Mouse (Mus musculus) hindbrain, embryonic 14.5 days (tissue): ENCODE measurements at regions not wholly inside any gene's neighbourhood (a gene's known extent, or its start where the extent isn't known, plus 50 kb on each side); places are given as distances from the start of the nearest gene placed in this dataset.

Experiments
- ATAC-seq: fragments of 200-750 bp; cut with Nextera tagmentation; 2 replicates; pipeline ENCODE4 v1.8.0; 2017; ENCODE audit warnings: moderate number of reproducible peaks, mild to moderate bottlenecking, moderate TSS enrichment, moderate library complexity; ENCODE audit not compliant: low FRiP score
- DNase-seq: peaks from one replicate; pipeline ENCODE4 v3.0.0-alpha.2; 2015; ENCODE audit warnings: low spot score
- H3K27ac ChIP-seq: fragments of 300-500 bp; sonication (generic); 2 replicates; pipeline ENCODE4 v1.5.1; 2014; ENCODE audit warnings: mild to moderate bottlenecking, moderate library complexity
- H3K27me3 ChIP-seq: fragments of 300-500 bp; sonication (generic); 2 replicates; pipeline ENCODE4 v1.6.1; 2014; ENCODE audit warnings: mild to moderate bottlenecking, low read length, mixed read lengths; ENCODE audit not compliant: control insufficient read depth, insufficient read depth
- H3K36me3 ChIP-seq: fragments of 300-500 bp; sonication (generic); replicated peaks from 2 replicates; pipeline ENCODE4 v1.6.1; 2014; ENCODE audit not compliant: control insufficient read depth, insufficient read depth
- H3K4me1 ChIP-seq: fragments of 300-500 bp; sonication (generic); replicated peaks from 2 replicates; pipeline ENCODE4 v1.6.1; 2014; ENCODE audit warnings: antibody characterized with exemption, low read length, mixed read lengths; ENCODE audit not compliant: control insufficient read depth, insufficient read depth
- H3K4me2 ChIP-seq: fragments of 300-500 bp; sonication (generic); replicated peaks from 2 replicates; pipeline ENCODE4 v1.6.1; 2014; ENCODE audit warnings: mild to moderate bottlenecking, moderate library complexity
- H3K4me3 ChIP-seq: fragments of 300-500 bp; sonication (generic); replicated peaks from 2 replicates; pipeline ENCODE4 v1.5.1; 2014; ENCODE audit warnings: mild to moderate bottlenecking, low read length
- H3K9ac ChIP-seq: fragments of 300-500 bp; sonication (generic); 2 replicates; pipeline ENCODE4 v1.6.1; 2014
- H3K9me3 ChIP-seq: fragments of 300-500 bp; sonication (generic); 2 replicates; pipeline ENCODE4 v1.6.1; 2016; ENCODE audit warnings: low read length; ENCODE audit not compliant: control insufficient read depth
- WGBS: fragments of 180-500 bp; shearing (Covaris S2); extraction: QIAGEN DNeasy Blood & Tissue Kit; methylation state at CpG from one replicate; pipeline ENCODE4 v1.1.7; 2014; 5-methylcytosine and 5-hydroxymethylcytosine counted together

DNA sequence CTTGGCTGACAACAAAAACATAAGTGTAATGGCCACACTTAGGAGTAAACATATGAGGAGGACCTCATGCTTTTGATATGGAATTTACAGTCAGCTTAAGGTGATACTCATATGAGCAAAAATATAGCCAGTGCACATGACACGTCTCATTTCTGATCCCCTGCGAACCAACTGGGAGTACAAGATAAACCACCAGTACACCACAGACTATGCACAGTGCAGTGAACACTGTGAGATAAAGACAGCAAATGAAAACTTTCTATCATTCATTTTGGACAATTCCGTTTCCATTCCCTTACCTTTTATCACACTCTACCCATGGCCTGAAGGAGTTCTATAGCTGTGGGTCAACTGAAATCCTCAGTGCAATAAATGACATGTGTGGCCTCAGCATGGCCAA is 1097.1 kb downstream of the Agbl1 start:
- no peak for ATAC-seq
- Histone ChIP-seq H3K27ac (no peak overlapping the region), H3K4me3 (no peak overlapping the region), H3K4me1 (no peaks in the 10 kb centered on the region), H3K36me3 (no peaks in the 10 kb centered on the region), H3K9ac (no peak overlapping the region), H3K9me3 (no peaks in the 10 kb centered on the region), H3K27me3 (no peaks in the 10 kb centered on the region), H3K4me2 (no peak overlapping the region)
- DNase-seq, result no peak
- WGBS, result 94% methylated on average over 3 of the region's 3 CpGs

DNA sequence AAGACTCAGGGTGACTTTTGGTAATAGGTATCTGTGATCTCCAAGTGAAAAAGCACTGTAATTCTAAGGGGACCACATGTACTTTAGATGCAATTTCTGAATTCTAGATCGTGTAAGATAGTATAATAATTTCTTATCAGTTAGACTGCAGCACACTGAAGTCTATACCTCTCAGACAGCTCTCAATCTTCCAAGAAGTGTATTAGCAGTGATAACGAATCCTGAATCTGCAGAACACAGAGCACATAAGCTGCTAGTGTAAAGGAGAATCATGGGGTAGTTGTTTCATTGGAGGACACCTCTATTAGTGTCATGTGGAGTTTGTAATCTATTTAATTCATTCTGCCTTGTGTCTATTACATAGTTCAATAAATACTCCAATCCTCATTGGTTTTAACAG is 1097.8 kb downstream of the Agbl1 start:
- H3K4me3 ChIP-seq, result no peak overlapping the region
- no peaks in the 10 kb centered on the region for H3K4me1 ChIP-seq
- no peaks in the 10 kb centered on the region for H3K27me3 ChIP-seq
- H3K36me3 ChIP-seq, result no peaks in the 10 kb centered on the region
- H3K27ac ChIP-seq, result no peak overlapping the region
- H3K9me3 ChIP-seq, result no peaks in the 10 kb centered on the region
- 83% methylated on average over 2 of the region's 2 CpGs for WGBS
- ATAC-seq (no peak), DNase-seq (no peak)
- no peak overlapping the region for H3K9ac ChIP-seq
- H3K4me2 ChIP-seq, result no peak overlapping the region

DNA sequence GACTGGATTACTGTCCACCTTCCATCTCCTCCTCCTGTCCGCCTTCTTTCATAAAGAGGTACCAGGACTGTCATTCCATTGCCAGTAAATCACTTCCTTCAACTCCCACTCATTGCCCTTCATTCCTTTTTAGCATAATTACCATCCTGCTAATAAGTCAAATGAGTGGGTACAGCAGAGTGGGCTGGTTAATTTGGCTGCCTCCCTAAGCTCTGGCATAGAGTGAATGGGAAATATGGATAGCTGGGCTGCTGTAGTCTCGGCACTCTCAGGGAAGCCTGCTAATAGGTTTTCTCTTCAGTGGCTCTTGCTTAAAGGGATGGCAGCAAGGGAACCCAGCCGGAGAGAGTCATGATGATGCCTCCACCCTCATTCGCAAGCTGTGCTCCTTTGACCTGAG is 1108.9 kb downstream of the Agbl1 start:
- H3K27ac ChIP-seq, result no peak overlapping the region
- ATAC-seq (no peak), DNase-seq (no peak)
- no peak overlapping the region for H3K4me3 ChIP-seq
- no peaks in the 10 kb centered on the region for H3K36me3 ChIP-seq
- no peaks in the 10 kb centered on the region for H3K27me3 ChIP-seq
- 67% methylated on average over 4 of the region's 4 CpGs for WGBS
- no peak overlapping the region for H3K9ac ChIP-seq
- H3K4me1 ChIP-seq, result no peaks in the 10 kb centered on the region
- H3K9me3 ChIP-seq, result no peaks in the 10 kb centered on the region
- H3K4me2 ChIP-seq, result no peak overlapping the region
